Mouse (Mus musculus) cerebellum, adult 9-11 months (tissue): ENCODE data around the gene Klf16.
"Not testable (repeated sequence)": the region's sequence is repeated elsewhere in the genome, so short reads cannot be mapped to it uniquely, and the experiment has no call there.

Source experiments
- DNase-seq: peaks from one replicate; pipeline ENCODE4 v3.0.0; 2022

Klf16 gene

GRCm38 (mm10) chr10:80605721-80606120 is 28.6 kb upstream of the Klf16 start, which contains the start of gene Gm49322:
Gm49322 (plus strand) TSS chr10:80606021.
- not testable (repeated sequence) for DNase-seq

- peak; percentile 54 for DNase-seq
Measured at GRCm38 (mm10) chr10:80604988-80605387, 27.9 kb upstream of the Klf16 start.

- peak; percentile 62 for DNase-seq
Measured at GRCm38 (mm10) chr10:80604001-80604509, 26.9 kb upstream of the Klf16 start.

- peak; percentile 46 for DNase-seq
Measured at GRCm38 (mm10) chr10:80603364-80603763, 26.2 kb upstream of the Klf16 start.

GRCm38 (mm10) chr10:80602698-80603325 is 25.7 kb upstream of the Klf16 start, which contains the start of the genes Scamp4 and Adat3:
Scamp4 (plus strand) TSS chr10:80602872.
Adat3 (plus strand) TSS chr10:80602880.
- DNase-seq, result peak; percentile 94

DNA sequence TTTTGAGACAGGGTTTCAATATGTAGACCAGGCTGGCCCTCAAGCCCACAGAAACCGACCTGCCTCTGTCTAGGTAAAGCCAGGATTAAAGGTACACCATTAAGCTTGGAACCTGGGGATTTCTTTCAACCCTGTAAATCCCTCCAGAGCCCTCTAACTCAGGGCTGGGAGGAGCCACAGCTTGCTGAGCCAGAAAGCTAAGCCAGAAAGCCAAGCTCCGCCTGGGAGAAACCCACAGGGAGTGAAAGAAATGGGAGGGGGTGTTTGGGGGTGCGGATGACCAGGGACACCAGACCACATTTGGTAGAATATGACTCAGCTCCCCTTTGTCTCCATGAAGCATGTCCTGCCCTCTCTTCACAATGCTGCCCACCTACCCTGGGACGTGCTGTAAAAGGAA is 19.2 kb upstream of the Klf16 start:
- DNase-seq, result no peak

DNA sequence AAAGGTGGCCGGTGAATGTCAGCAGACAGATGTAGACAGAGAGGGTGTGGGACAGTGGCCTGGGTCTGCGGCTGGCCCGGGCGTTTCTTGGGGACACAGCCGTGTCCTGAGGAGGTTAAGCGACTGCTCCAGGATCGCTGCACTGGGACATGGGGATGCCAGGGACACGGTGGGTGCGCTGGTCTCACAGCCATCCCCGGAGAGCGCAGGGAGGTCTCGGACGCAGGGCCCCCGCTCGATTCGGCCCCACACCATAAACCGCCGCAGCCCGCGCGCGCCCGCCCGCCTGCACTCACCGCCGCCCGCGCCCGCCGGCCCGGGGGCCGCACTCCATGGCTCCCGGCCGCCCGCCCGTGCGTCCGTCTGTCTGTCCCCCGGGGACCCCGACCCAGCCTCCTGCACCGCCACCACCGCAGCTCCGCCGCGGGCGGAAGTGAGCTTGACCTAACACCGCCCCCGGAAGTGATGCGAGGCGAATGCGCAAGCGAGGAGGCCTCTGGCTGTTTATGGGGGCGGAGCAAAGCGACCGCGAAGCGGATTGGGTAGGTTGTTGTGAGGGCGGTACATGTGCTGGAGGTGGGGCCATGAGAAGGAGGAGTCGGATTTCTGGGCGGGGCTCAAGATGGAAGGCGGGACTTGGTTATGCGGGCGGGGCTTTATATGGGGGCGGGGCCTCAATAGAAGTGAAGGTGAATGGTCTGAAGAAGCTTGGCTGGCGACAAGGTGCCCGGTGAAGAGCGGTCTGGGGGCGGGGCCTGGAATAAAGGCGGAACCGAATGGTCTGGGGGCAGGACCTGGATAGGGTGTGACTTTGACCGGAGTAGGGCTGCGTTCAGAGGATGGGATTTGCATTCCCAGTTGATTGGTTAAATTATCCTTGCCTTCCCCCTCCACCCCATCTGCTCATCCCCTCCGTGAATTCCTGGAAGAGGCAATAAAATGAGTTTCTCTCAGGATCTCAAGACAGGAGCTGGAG is 13.0 kb upstream of the Klf16 start, which contains the start of gene Abhd17a:
TSS of gene Abhd17a (minus strand) at position 463 of the 976 bp plus-strand sequence.
- peak; percentile 97 for DNase-seq

DNA sequence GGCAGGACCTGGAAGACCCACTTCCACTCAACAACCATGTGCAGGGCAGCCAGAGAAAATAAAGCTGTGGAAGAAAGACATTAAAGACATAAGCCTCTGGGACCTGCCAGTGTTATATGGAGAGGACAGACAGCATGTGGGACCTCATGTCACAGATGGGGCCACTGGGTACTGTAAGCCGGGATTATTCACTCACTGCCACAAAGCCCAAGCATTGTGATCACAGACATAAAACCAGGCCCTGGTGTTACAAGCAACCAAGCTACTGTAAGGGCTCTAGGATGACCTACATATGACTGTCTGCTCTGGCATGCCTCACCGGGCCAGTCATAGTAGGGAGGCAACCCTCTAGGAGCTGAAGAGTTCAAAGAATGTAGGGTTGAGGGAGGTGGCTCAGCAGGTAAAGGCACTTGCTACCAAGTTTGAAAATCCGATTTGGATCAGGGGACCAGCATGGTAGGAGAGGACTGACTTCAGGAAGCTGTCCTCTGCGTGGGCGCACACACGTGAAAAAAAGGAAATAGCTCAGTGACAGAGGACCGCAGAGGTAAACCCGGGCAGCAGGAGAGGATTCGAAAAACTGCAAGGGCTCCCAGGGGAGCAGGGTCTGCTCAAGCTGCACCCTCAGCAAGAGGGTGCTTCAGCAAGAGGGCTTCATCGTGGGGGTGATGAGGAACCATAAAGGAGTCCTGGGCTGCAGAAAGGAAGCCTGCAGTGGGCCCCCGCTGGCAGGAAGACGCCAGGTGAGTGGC is 12.2 kb upstream of the Klf16 start:
- no peak for DNase-seq

GRCm38 (mm10) chr10:80587305-80587657 is 10.2 kb upstream of the Klf16 start:
- no peak for DNase-seq

DNA sequence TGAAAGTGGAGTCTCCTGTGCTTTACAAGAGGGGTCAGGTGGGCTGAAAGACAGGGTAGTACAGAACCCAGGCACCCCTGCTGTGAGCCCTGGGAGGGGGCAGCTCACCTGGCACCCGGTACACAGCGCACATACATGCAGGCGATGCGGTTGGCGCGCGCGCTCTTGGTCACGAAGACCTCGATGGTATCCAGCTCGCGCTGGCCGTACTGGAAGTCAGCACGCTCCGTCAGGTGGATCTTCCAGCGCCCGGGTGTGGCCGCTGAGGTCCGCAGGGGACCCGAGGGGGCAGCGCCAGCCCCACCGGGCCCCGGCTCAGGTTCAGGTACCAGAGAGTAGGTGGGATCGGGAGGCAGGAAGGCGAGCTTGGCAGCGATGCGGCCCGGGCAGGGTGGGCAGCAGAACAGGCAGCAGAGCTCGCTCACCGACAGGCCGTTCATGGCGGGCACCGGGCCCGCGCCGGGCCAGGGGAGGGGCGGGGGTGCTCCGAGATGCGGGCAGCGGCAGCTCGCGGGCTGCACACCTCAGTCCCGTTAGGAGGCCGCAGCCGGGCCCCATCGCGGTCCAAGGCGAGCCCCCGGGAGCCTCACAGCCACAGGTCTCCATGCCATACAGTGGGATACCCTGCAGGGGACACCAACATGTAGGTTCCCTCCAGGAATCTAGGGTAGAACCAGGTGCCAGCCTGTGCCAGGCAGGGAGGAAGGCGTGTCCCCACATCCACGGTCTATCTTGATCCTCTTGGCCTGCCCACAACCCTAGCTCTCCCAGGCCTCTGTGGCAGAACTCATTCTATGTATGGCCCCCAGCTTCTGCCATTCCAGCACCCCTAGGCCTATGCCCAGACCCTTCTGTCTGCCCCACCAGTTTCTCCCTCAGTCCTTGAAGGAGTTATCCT is 9.5 kb upstream of the Klf16 start:
- DNase-seq, result no peak

- DNase-seq, result no peak
Measured at GRCm38 (mm10) chr10:80585581-80585980, 8.5 kb upstream of the Klf16 start.

- no peak for DNase-seq
Measured at GRCm38 (mm10) chr10:80584642-80585552, 7.8 kb upstream of the Klf16 start.

DNA sequence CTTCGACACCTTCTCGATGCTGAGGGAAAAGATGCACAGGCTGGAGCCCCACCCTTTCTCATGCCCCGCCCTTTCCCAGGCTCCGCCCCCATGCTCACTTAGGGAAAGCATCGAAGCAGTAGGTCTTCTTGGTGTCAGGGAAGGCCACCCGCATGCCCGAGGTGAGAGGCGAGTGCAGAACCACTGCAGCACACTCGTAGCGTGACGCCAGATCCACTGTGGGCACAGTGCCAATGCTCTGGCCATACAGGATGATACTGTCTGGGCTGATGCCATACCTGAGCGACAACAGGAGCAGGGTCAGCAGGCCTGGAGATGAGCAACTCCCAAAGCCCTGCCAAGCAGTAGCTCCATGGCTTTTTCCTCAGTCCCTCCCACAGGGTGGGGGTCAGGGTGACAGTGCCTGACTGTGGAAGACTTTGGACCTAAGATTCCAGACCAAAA is 6.9 kb upstream of the Klf16 start:
- peak; percentile 72 for DNase-seq

DNA sequence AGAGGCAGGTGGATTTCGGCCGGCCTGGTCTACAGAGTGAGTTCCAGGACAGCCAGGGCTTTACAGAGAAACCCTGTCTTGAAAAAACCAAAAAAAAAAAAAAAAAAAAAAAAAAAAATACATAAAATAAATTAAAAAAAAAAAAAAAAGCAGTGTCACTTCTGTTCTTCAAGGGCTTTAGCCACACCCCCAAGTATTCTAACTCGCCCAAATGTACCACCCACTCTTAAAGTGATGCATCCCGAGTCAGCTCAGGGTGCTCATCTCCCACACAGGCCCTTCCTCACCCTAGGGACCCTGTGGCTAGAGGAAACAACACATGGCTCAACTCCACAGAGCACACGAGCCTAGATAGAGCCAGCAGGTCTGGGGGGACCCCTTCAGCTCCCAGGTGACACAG is 5.9 kb upstream of the Klf16 start:
- DNase-seq, result no peak

- DNase-seq, result peak; percentile 79
Measured at GRCm38 (mm10) chr10:80578911-80579310, 1.8 kb upstream of the Klf16 start.

GRCm38 (mm10) chr10:80578131-80578750 is 1.1 kb upstream of the Klf16 start:
- DNase-seq, result peak; percentile 83

GRCm38 (mm10) chr10:80576351-80577194 is 548 bp downstream of the Klf16 start:
- DNase-seq, result peak; percentile 81

GRCm38 (mm10) chr10:80575925-80576324 is 1.2 kb downstream of the Klf16 start:
- peak; percentile 51 for DNase-seq

- no peak for DNase-seq
Measured at GRCm38 (mm10) chr10:80574896-80575295, 2.2 kb downstream of the Klf16 start.
